Mouse (Mus musculus) stomach, embryonic 15.5 days (tissue): ENCODE measurements at regions not wholly inside any gene's neighbourhood (a gene's known extent, or its start where the extent isn't known, plus 50 kb on each side); places are given as distances from the start of the nearest gene placed in this dataset.
A peak's percentile ranks its signal among the peaks of the same experiment; 100 is the strongest.

Source experiments
- ATAC-seq: fragments of 200-750 bp; cut with Nextera tagmentation; 2 replicates; pipeline ENCODE4 v1.8.0; 2017; ENCODE audit warnings: low read depth, moderate number of reproducible peaks, moderate TSS enrichment; ENCODE audit not compliant: insufficient read depth, low FRiP score
- H3K27ac ChIP-seq: fragments of 300-500 bp; sonication (generic); 2 replicates; pipeline ENCODE4 v1.5.1; 2015; ENCODE audit warnings: mild to moderate bottlenecking, inconsistent platforms
- H3K27me3 ChIP-seq: fragments of 300-500 bp; sonication (generic); replicated peaks from 2 replicates; pipeline ENCODE4 v1.6.1; 2015; ENCODE audit warnings: inconsistent platforms
- H3K36me3 ChIP-seq: fragments of 300-500 bp; sonication (generic); 2 replicates; pipeline ENCODE4 v1.6.1; 2015; ENCODE audit warnings: inconsistent platforms
- H3K4me1 ChIP-seq: fragments of 300-500 bp; sonication (generic); 2 replicates; pipeline ENCODE4 v1.6.1; 2015; ENCODE audit warnings: inconsistent platforms
- H3K4me2 ChIP-seq: fragments of 300-500 bp; sonication (generic); 2 replicates; pipeline ENCODE4 v1.6.1; 2015; ENCODE audit warnings: mild to moderate bottlenecking, inconsistent platforms
- H3K4me3 ChIP-seq: fragments of 300-500 bp; sonication (generic); replicated peaks from 2 replicates; pipeline ENCODE4 v1.5.1; 2015; ENCODE audit warnings: inconsistent platforms
- H3K9ac ChIP-seq: fragments of 300-500 bp; sonication (generic); 2 replicates; pipeline ENCODE4 v1.6.1; 2015; ENCODE audit warnings: inconsistent platforms
- H3K9me3 ChIP-seq: fragments of 300-500 bp; sonication (generic); 2 replicates; pipeline ENCODE4 v1.6.1; 2016; ENCODE audit warnings: inconsistent platforms
- WGBS: fragments of 180-500 bp; shearing (Covaris S2); methylation state at CpG from one replicate; pipeline ENCODE4 v1.1.7; 2015; 5-methylcytosine and 5-hydroxymethylcytosine counted together

DNA sequence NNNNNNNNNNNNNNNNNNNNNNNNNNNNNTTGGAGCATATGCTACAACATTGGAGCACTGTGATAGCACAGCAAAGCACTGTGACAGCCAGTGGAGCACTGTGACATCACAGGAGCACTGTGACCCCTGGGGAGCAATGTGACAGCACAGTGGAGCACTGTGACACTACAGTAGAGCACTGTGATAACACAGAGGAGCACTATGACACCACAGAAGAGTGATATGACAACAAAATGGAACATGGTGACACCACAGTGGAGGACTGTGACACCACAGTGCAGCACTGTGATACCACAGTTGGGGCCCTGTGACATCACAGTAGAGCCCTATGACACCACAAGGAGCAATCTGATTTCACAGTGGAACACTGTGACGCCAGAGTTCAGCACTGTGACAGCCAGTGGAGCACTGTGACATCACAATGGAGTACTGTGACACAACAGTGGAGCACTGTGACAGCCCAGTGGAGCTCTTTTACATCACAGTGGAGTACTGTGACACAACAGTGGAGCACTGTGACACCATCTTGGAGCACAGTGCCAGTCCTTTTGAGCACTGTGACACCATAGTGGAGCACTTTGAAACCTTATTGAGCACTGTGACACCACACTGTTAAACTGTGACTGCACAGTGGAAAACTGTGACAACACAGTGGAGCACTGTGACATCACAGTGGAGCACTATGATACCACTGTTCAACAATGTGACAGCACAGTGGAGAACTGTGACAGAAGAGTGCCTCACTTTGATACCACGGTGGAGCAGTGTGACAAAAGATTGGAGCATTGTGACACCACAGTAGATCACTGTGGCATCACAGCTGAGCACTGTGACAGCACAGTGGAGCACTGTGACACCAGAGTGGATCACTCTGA is 116.9 kb upstream of the Vmn1r2 start:
- Histone ChIP-seq H3K4me1 (no peaks in the 10 kb centered on the region), H3K9ac (no peak overlapping the region), H3K27ac (no peak overlapping the region), H3K36me3 (no peaks in the 10 kb centered on the region), H3K9me3 (peaks cover 11% of the 10 kb centered on the region; the same call in 1 of the 2 replicates), H3K4me2 (no peak overlapping the region), H3K4me3 (no peak overlapping the region), H3K27me3 (no peaks in the 10 kb centered on the region)
- 51% methylated on average over 2 of the region's 2 CpGs for WGBS
- ATAC-seq = peak; percentile 27

- H3K4me1 ChIP-seq = no peaks in the 10 kb centered on the region
- H3K27me3 ChIP-seq = no peaks in the 10 kb centered on the region
- no peak overlapping the region for H3K27ac ChIP-seq
- ATAC-seq = no peak
- 81% methylated on average over 3 of the region's 3 CpGs for WGBS
- H3K9me3 ChIP-seq = peaks cover 11% of the 10 kb centered on the region; the same call in 1 of the 2 replicates
- H3K4me2 ChIP-seq = no peak overlapping the region
- no peak overlapping the region for H3K9ac ChIP-seq
- H3K4me3 ChIP-seq = no peak overlapping the region
- H3K36me3 ChIP-seq = no peaks in the 10 kb centered on the region
Measured at GRCm38 (mm10) chr4:3050847-3051135, 116.3 kb upstream of the Vmn1r2 start.

DNA sequence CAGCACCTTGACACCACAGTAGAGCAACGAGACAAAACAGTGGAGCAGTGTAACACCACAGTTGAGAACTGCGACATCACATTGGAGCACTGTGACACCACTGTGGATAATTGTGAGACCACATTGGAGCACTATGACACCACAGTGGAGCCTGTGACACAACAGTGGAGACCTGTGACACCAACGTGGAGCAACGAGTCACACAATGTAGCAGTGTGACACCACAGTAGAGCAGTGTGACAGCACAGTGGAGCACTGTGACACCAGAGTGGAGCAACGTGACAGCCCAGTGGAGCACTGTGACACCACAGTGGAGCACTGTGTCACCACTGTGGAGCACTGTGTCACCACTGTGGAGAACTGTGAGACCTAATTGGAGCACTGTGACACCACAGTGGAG is 115.9 kb upstream of the Vmn1r2 start:
- H3K9me3 ChIP-seq = peaks cover 11% of the 10 kb centered on the region; the same call in 1 of the 2 replicates
- no peak; the same call in 1 of the 2 replicates for ATAC-seq
- H3K9ac ChIP-seq = no peak overlapping the region

DNA sequence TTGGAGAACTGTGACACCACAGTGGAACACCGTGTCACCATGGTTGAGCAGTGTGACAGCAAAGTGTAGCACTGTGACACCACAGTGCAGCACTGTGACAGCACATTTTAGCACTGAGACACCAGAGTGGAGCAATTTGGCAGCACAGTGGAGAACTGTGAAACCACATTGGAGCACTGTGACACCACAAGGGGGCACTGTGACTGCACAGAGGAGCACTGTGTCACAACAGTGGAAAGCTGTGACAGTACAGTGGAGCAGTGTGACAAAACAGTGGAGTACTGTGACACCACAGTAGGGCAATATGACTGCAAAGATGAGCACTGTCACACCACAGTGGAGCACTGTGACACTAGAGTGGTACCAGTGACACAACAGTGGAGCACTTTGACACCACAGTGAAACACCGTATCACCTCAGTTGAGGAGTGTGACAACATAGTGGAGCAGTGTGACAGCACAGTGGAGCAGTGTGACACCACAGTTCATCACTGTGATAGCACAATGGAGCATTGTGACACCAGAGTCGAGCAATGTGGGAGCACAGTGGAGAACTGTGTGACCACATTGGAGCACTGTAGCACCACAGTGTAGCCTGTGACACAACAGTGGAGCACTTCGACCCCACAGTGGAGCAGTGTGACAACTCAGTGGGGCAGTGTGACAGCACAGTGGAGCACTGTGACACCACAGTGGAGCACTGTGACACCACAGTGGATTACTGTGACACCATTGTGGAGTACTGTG is 114.6 kb upstream of the Vmn1r2 start:
- H3K9me3 ChIP-seq = peaks cover 11% of the 10 kb centered on the region; the same call in 1 of the 2 replicates
- no peak overlapping the region for H3K4me3 ChIP-seq
- no peak overlapping the region for H3K4me2 ChIP-seq
- no peak overlapping the region for H3K9ac ChIP-seq
- no peak overlapping the region for H3K27ac ChIP-seq
- no peak for ATAC-seq
- H3K36me3 ChIP-seq = no peaks in the 10 kb centered on the region
- H3K4me1 ChIP-seq = no peaks in the 10 kb centered on the region
- WGBS = 78% methylated on average over 4 of the region's 4 CpGs
- H3K27me3 ChIP-seq = no peaks in the 10 kb centered on the region

More for the DNA sequence above, 115.9 kb upstream of the Vmn1r2 start:
- Histone ChIP-seq H3K4me1 (no peaks in the 10 kb centered on the region), H3K4me3 (no peak overlapping the region), H3K27me3 (no peaks in the 10 kb centered on the region), H3K36me3 (no peaks in the 10 kb centered on the region), H3K27ac (no peak overlapping the region), H3K4me2 (no peak overlapping the region)
- WGBS = 69% methylated on average over 5 of the region's 5 CpGs

DNA sequence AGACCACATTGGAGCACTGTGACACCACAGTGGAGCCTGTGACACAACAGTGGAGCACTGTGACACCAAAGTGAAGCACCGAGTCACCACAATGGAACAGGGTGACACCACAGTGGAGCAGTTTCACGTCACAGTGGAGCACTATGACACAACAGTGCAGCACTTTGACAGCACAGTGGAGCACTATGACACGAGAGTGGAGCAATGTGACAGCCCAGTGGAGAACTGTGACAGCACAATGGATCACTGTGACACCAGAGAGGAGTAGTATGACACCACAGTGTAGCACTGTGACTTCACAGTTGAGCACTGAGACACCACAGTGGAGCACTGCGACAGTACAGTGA is 114.1 kb upstream of the Vmn1r2 start:
- no peak overlapping the region for H3K4me2 ChIP-seq
- peaks cover 11% of the 10 kb centered on the region; the same call in 1 of the 2 replicates for H3K9me3 ChIP-seq
- H3K36me3 ChIP-seq = no peaks in the 10 kb centered on the region
- ATAC-seq = no peak
- 56% methylated on average over 4 of the region's 4 CpGs for WGBS
- no peak overlapping the region for H3K4me3 ChIP-seq
- no peaks in the 10 kb centered on the region for H3K4me1 ChIP-seq
- H3K27ac ChIP-seq = no peak overlapping the region
- no peak overlapping the region for H3K9ac ChIP-seq
- H3K27me3 ChIP-seq = no peaks in the 10 kb centered on the region

GRCm38 (mm10) chr4:3053496-3054216 is 113.5 kb upstream of the Vmn1r2 start:
- ATAC-seq = no peak
- Histone ChIP-seq H3K27ac (no peak overlapping the region), H3K4me2 (no peak overlapping the region), H3K9me3 (peaks cover 11% of the 10 kb centered on the region; the same call in 1 of the 2 replicates), H3K4me3 (no peak overlapping the region), H3K4me1 (no peaks in the 10 kb centered on the region), H3K9ac (no peak overlapping the region), H3K27me3 (no peaks in the 10 kb centered on the region), H3K36me3 (no peaks in the 10 kb centered on the region)
- WGBS = 78% methylated on average over 2 of the region's 2 CpGs

GRCm38 (mm10) chr4:3054886-3055285 is 112.2 kb upstream of the Vmn1r2 start:
- H3K9me3 ChIP-seq = peaks cover 15% of the 10 kb centered on the region; the same call in 1 of the 2 replicates
- no peaks in the 10 kb centered on the region for H3K27me3 ChIP-seq

DNA sequence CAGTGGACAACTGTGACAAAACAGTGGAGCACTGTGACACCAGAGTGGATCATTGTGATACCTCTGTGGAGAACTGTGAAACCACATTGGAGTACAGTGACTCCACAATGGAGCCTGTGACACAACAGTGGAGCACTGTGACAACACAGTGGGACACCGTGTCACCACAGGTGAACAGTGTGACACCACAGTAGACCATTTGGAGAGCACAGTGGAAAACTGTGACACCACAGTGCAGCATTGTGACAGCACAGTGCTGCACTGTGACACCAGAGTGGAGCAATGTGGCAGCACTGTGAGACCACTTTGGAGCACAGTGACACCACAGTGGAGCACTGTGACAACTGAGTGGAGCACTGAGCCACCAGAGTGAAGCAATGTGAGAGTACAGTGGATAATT is 111.7 kb upstream of the Vmn1r2 start:
- H3K36me3 ChIP-seq = no peaks in the 10 kb centered on the region
- H3K27me3 ChIP-seq = no peaks in the 10 kb centered on the region
- peaks cover 15% of the 10 kb centered on the region; the same call in 1 of the 2 replicates for H3K9me3 ChIP-seq
- WGBS = 83% methylated on average over 1 of the region's 1 CpGs
- no peak overlapping the region for H3K4me3 ChIP-seq
- no peak for ATAC-seq
- no peak overlapping the region for H3K4me2 ChIP-seq
- H3K27ac ChIP-seq = no peak overlapping the region
- H3K4me1 ChIP-seq = no peaks in the 10 kb centered on the region
- H3K9ac ChIP-seq = no peak overlapping the region

More at GRCm38 (mm10) chr4:3054886-3055285, 112.2 kb upstream of the Vmn1r2 start:
- H3K9ac ChIP-seq = no peak overlapping the region
- no peak overlapping the region for H3K27ac ChIP-seq
- H3K4me1 ChIP-seq = no peaks in the 10 kb centered on the region
- ATAC-seq = no peak
- H3K36me3 ChIP-seq = no peaks in the 10 kb centered on the region
- no peak overlapping the region for H3K4me2 ChIP-seq
- H3K4me3 ChIP-seq = no peak overlapping the region

DNA sequence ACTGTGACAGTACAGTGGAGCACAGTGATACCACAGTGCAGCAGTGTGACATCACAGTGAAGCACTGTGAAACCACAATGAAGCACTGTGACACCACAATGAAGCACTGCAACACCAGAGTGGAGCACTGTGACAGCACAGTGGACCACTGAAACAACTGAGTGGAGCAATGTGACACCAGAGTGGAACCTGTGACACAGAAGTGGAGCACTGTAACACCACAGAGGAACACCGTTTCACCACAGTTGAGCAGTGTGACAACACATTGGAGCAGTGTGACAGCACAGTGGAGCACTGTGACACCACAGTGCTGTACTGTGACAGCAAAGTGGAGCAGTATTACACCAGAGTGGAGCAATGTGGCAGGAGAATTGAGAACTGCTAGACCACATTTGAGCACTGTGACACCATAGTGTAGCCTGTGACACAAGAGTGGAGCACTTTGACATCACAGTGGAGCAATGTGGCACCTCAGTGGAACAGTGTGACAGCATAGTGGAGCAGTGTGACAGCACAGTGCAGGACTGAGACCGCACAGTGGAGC is 107.5 kb upstream of the Vmn1r2 start:
- Histone ChIP-seq H3K9me3 (0 out of 2 replicates have a peak, but pooled peaks cover 21% of the 10 kb centered on the region), H3K4me1 (no peaks in the 10 kb centered on the region), H3K9ac (no peak overlapping the region), H3K36me3 (no peaks in the 10 kb centered on the region), H3K4me3 (no peak overlapping the region), H3K4me2 (no peak overlapping the region), H3K27ac (no peak overlapping the region), H3K27me3 (no peaks in the 10 kb centered on the region)
- WGBS = 47% methylated on average over 2 of the region's 2 CpGs
- ATAC-seq = no peak

- WGBS = 72% methylated on average over 2 of the region's 2 CpGs
- no peak overlapping the region for H3K4me2 ChIP-seq
- 0 out of 2 replicates have a peak, but pooled peaks cover 21% of the 10 kb centered on the region for H3K9me3 ChIP-seq
Measured at GRCm38 (mm10) chr4:3062027-3062605, 105.0 kb upstream of the Vmn1r2 start.

DNA sequence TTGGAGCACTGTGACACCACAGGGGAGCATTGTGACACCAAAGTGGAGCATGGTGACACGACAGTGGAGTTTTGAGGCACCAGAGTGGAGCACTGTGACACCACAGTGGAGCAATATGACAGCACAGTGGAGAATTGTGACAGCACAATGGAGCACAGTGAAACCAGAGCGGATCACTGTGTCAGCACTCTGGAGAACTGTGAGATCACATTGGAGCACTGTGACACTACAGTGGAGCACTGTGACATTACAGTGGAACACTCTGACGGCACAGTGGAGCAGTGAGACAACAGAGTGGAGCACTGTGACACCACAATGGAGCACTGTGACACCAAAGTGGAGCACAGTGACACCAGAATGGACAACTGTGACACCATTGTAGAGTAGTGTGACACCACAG is 103.2 kb upstream of the Vmn1r2 start:
- peaks cover 26% of the 10 kb centered on the region; the same call in 1 of the 2 replicates for H3K9me3 ChIP-seq
- H3K9ac ChIP-seq = no peak overlapping the region

More at GRCm38 (mm10) chr4:3062027-3062605, 105.0 kb upstream of the Vmn1r2 start:
- ATAC-seq = 0 out of 2 replicates have a peak, but pooled peaks have one; percentile 0
- H3K4me3 ChIP-seq = no peak overlapping the region
- no peaks in the 10 kb centered on the region for H3K4me1 ChIP-seq
- no peaks in the 10 kb centered on the region for H3K36me3 ChIP-seq
- H3K27me3 ChIP-seq = no peaks in the 10 kb centered on the region
- no peak overlapping the region for H3K27ac ChIP-seq
- no peak overlapping the region for H3K9ac ChIP-seq

More for the DNA sequence above, 103.2 kb upstream of the Vmn1r2 start:
- no peaks in the 10 kb centered on the region for H3K4me1 ChIP-seq
- WGBS = 45% methylated on average over 3 of the region's 3 CpGs
- H3K27me3 ChIP-seq = no peaks in the 10 kb centered on the region
- H3K27ac ChIP-seq = no peak overlapping the region
- no peak overlapping the region for H3K4me3 ChIP-seq
- H3K4me2 ChIP-seq = no peak overlapping the region
- no peaks in the 10 kb centered on the region for H3K36me3 ChIP-seq
- ATAC-seq = no peak
